Mouse (Mus musculus) lung, postnatal 0 days (tissue): ENCODE measurements around the gene Plcb1.

Source experiments
- CTCF ChIP-seq: IDR thresholded peaks from 2 replicates; pipeline ENCODE4 v1.5.1; 2016; ENCODE audit warnings: antibody characterized with exemption, mild to moderate bottlenecking
- EP300 ChIP-seq: IDR thresholded peaks from 2 replicates; pipeline ENCODE4 v1.6.1; 2016; ENCODE audit warnings: antibody characterized with exemption, mild to moderate bottlenecking, control low read depth

GRCm38 (mm10) chr2:135404095-135404494, 618.2 kb downstream of the Plcb1 start:
- TF ChIP-seq CTCF (no peak), EP300 (no peak)
